In genomic region chr6:42376016-42376415, GRCm38 (mm10) we compare ENCODE assay signal across 26 mouse cellular contexts. TPM values are rescaled to one million over a fixed set of nuclear protein-coding genes. Genes with fewer than 3 reads are reported as not detected.
A peak's percentile ranks its signal among the peaks of the same experiment; 100 is the strongest.
DNase-seq lines count a peak whose midpoint lies in the region; ATAC-seq lines count a peak whose summit lies in the region.
"Had no signal": no experiment of that assay in that cellular context is flagged by ENCODE, and none has a peak within 500 bp of the region (broad histone marks: within the 10 kb centered on the region; RNA-seq: fewer than 3 reads in every experiment).

No protein-coding gene starts in this region.

- no peaks in the 10 kb centered on the region for H3K9me3 ChIP-seq in heart, embryonic 11.5 days (replicated peaks; ENCODE audit: control insufficient read depth, low read length)
- H3K9me3 ChIP-seq in kidney, embryonic 16.5 days (ENCODE audit: low read length), result no peaks in the 10 kb centered on the region
- H3K9me3 ChIP-seq: embryonic facial prominence, embryonic 12.5 days; hindbrain, embryonic 13.5 days; limb, embryonic 15.5 days; midbrain, embryonic 12.5 days; neural tube, embryonic 12.5 days had no signal

- 20% methylated on average over 4 of the region's 4 CpGs for WGBS in heart, embryonic 11.5 days (ENCODE audit: insufficient replicate concordance)
- WGBS in kidney, embryonic 16.5 days, result 46% methylated on average over 4 of the region's 4 CpGs

- H3K9ac ChIP-seq in heart, embryonic 11.5 days (ENCODE audit: low read depth, low read length), result no peak overlapping the region
- no peak overlapping the region for H3K9ac ChIP-seq in kidney, embryonic 16.5 days (replicated peaks; ENCODE audit: low read length)
- H3K9ac ChIP-seq: embryonic facial prominence, embryonic 12.5 days; hindbrain, embryonic 13.5 days; limb, embryonic 15.5 days; midbrain, embryonic 12.5 days; neural tube, embryonic 12.5 days had no signal

- DNase-seq in heart, postnatal 14 days, result no peak
- no peak for DNase-seq in kidney, postnatal 25 days
- peak; percentile 73 for DNase-seq in MN1 (ENCODE audit: low spot score)
- DNase-seq in spleen, adult 18-20 months, result no peak
- no peak for DNase-seq in B cell, adult 2 months
- DNase-seq: cerebellum, adult 8-10 months; gastrocnemius, postnatal 25 days; kidney, postnatal 14 days; lung, adult 2 months; right cerebral cortex, adult 18-20 months; thymus, postnatal 4 days had no signal

- ATAC-seq in heart, embryonic 11.5 days (replicated peaks; ENCODE audit: insufficient number of reproducible peaks, low FRiP score, low TSS enrichment), result no peak
- no peak for ATAC-seq in kidney, embryonic 16.5 days (ENCODE audit: low FRiP score, low TSS enrichment)
- ATAC-seq in granulocyte monocyte progenitor cell, adult 5-6 weeks (replicated peaks; ENCODE audit: poor library complexity, severe bottlenecking), result peak; percentile 11; the same call in 1 of the 2 replicates
- ATAC-seq: forebrain, embryonic 14.5 days had no signal

- H3K27me3 ChIP-seq in heart, embryonic 11.5 days (ENCODE audit: control insufficient read depth, insufficient read depth, low read length), result 0 out of 2 replicates have a peak, but pooled peaks cover 2% of the 10 kb centered on the region
- H3K27me3 ChIP-seq in kidney, embryonic 16.5 days (ENCODE audit: insufficient read depth, low read length), result no peaks in the 10 kb centered on the region
- H3K27me3 ChIP-seq: limb, embryonic 15.5 days had no signal

- intact Hi-C loops in heart, postnatal 14 days (cut with DNase I), result loop anchor here (5.0 kb wide), 1 partner anchor 56 kb away; the partner anchor contains the start of gene Tas2r126

- H3K4me3 ChIP-seq in heart, embryonic 11.5 days (ENCODE audit: low read depth, low read length), result no peak overlapping the region
- H3K4me3 ChIP-seq in kidney, embryonic 16.5 days (ENCODE audit: low read length), result no peak overlapping the region
- H3K4me3 ChIP-seq: embryonic facial prominence, embryonic 12.5 days; hindbrain, embryonic 13.5 days; limb, embryonic 15.5 days; midbrain, embryonic 12.5 days; neural tube, embryonic 12.5 days had no signal

- H3K27ac ChIP-seq in heart, embryonic 11.5 days (ENCODE audit: low read depth, low read length), result peak overlapping the region; percentile 15; the same call in 1 of the 2 replicates
- H3K27ac ChIP-seq in kidney, embryonic 16.5 days (ENCODE audit: low read length), result peak overlapping the region; percentile 30; the same call in 1 of the 2 replicates
- H3K27ac ChIP-seq: embryonic facial prominence, embryonic 12.5 days; hindbrain, embryonic 13.5 days; midbrain, embryonic 12.5 days; neural tube, embryonic 12.5 days had no signal

- H3K4me1 ChIP-seq in heart, embryonic 11.5 days (ENCODE audit: control insufficient read depth, insufficient read depth, low read length), result peaks cover 31% of the 10 kb centered on the region
- peaks cover 23% of the 10 kb centered on the region for H3K4me1 ChIP-seq in kidney, embryonic 16.5 days (ENCODE audit: insufficient read depth, low read length)

- no peak overlapping the region for H3K4me2 ChIP-seq in heart, embryonic 11.5 days
- no peak overlapping the region for H3K4me2 ChIP-seq in kidney, embryonic 16.5 days (replicated peaks; ENCODE audit: low read depth, low read length)
- H3K4me2 ChIP-seq: embryonic facial prominence, embryonic 12.5 days; hindbrain, embryonic 13.5 days; limb, embryonic 15.5 days; midbrain, embryonic 12.5 days; neural tube, embryonic 12.5 days had no signal

- H3K36me3 ChIP-seq in heart, embryonic 11.5 days (ENCODE audit: control insufficient read depth, insufficient read depth, low read length), result no peaks in the 10 kb centered on the region
- no peaks in the 10 kb centered on the region for H3K36me3 ChIP-seq in kidney, embryonic 16.5 days (ENCODE audit: insufficient read depth, low read length)
- H3K36me3 ChIP-seq: embryonic facial prominence, embryonic 12.5 days; hindbrain, embryonic 13.5 days; limb, embryonic 15.5 days; midbrain, embryonic 12.5 days; neural tube, embryonic 12.5 days had no signal

RNA-seq across cellular contexts. Expression of gene Epha1, which starts 2.9 kb away (rescaled TPM):
- polyA plus RNA-seq in heart, embryonic 11.5 days (2014; fragmentation: Nextera tagmentation; extraction: Ambion mirVana), result 1.7 and 2.3 TPM in 2 replicates
- total RNA-seq in heart, postnatal 14 days (2021), result under 1 TPM; 0.51 to 0.67 TPM
- 8.2 and 8.6 TPM in 2 replicates for polyA plus RNA-seq in kidney, embryonic 16.5 days (2015; fragmentation: Nextera tagmentation; extraction: Ambion mirVana)
- total RNA-seq in granulocyte monocyte progenitor cell, adult 5-6 weeks (2014; fragmentation: Nextera tagmentation), result 0.56 and 0.86 TPM in 2 replicates
- 0.04 TPM in 1 of 2 replicates, not detected in the other for total RNA-seq in granulocyte monocyte progenitor cell, adult 5-6 weeks (2017)
- total RNA-seq: monocyte, adult 5-6 weeks had no signal

RNA-seq across cellular contexts. Expression of gene Tas2r143, which starts 24.0 kb away (rescaled TPM):
- polyA plus RNA-seq in heart, embryonic 11.5 days (2014; fragmentation: Nextera tagmentation; extraction: Ambion mirVana), result not detected in 2 replicates
- total RNA-seq in heart, postnatal 14 days (2021), result not detected
- not detected in 2 replicates for polyA plus RNA-seq in kidney, embryonic 16.5 days (2015; fragmentation: Nextera tagmentation; extraction: Ambion mirVana)
- total RNA-seq in granulocyte monocyte progenitor cell, adult 5-6 weeks (2014; fragmentation: Nextera tagmentation), result 1.6 TPM in 1 of 2 replicates, not detected in the other
- not detected in 2 replicates for total RNA-seq in granulocyte monocyte progenitor cell, adult 5-6 weeks (2017)
- total RNA-seq: gastrocnemius, postnatal 25 days; left cerebral cortex, adult 18-20 months had no signal
- polyA plus RNA-seq: C2C12; embryonic facial prominence, embryonic 12.5 days; forebrain, embryonic 14.5 days; hindbrain, embryonic 13.5 days; inflammation-experienced regulatory T-cells, adult 6 months; limb, embryonic 15.5 days; midbrain, embryonic 12.5 days; neural tube, embryonic 12.5 days; small intestine, adult 2 months had no signal

RNA-seq across cellular contexts. Expression of gene Zyx, which starts 26.6 kb away (rescaled TPM):
- polyA plus RNA-seq in heart, embryonic 11.5 days (2014; fragmentation: Nextera tagmentation; extraction: Ambion mirVana), result 159 and 177 TPM in 2 replicates
- 10 to 100 TPM; 78.9 to 88.6 TPM for total RNA-seq in heart, postnatal 14 days (2021)
- 115 and 130 TPM in 2 replicates for polyA plus RNA-seq in kidney, embryonic 16.5 days (2015; fragmentation: Nextera tagmentation; extraction: Ambion mirVana)
- 116 and 131 TPM in 2 replicates for total RNA-seq in granulocyte monocyte progenitor cell, adult 5-6 weeks (2014; fragmentation: Nextera tagmentation)
- 17.6 and 17.8 TPM in 2 replicates for total RNA-seq in granulocyte monocyte progenitor cell, adult 5-6 weeks (2017)

RNA-seq across cellular contexts. Expression of gene Tas2r135, which starts 29.2 kb away (rescaled TPM):
- polyA plus RNA-seq in heart, embryonic 11.5 days (2014; fragmentation: Nextera tagmentation; extraction: Ambion mirVana), result not detected in 2 replicates
- total RNA-seq in heart, postnatal 14 days (2021), result under 1 TPM in 1 of 2 experiments, not detected in 1; 0.39 TPM
- not detected in 2 replicates for polyA plus RNA-seq in kidney, embryonic 16.5 days (2015; fragmentation: Nextera tagmentation; extraction: Ambion mirVana)
- total RNA-seq in granulocyte monocyte progenitor cell, adult 5-6 weeks (2014; fragmentation: Nextera tagmentation), result not detected in 2 replicates
- total RNA-seq in granulocyte monocyte progenitor cell, adult 5-6 weeks (2017), result not detected in 2 replicates
- total RNA-seq: gastrocnemius, postnatal 25 days; left cerebral cortex, adult 18-20 months; left cerebral cortex, postnatal 36 days; monocyte, adult 5-6 weeks had no signal
- polyA plus RNA-seq: C2C12; embryonic facial prominence, embryonic 12.5 days; forebrain, embryonic 14.5 days; hindbrain, embryonic 13.5 days; inflammation-experienced regulatory T-cells, adult 6 months; limb, embryonic 15.5 days; midbrain, embryonic 12.5 days; neural tube, embryonic 12.5 days; small intestine, adult 2 months had no signal

RNA-seq across cellular contexts. Expression of gene Fam131b, which starts 51.6 kb away (rescaled TPM):
- 0.23 and 0.25 TPM in 2 replicates for polyA plus RNA-seq in heart, embryonic 11.5 days (2014; fragmentation: Nextera tagmentation; extraction: Ambion mirVana)
- total RNA-seq in heart, postnatal 14 days (2021), result 1 to 10 TPM; 1.1 to 1.2 TPM
- polyA plus RNA-seq in kidney, embryonic 16.5 days (2015; fragmentation: Nextera tagmentation; extraction: Ambion mirVana), result 0.11 and 0.13 TPM in 2 replicates
- not detected in 2 replicates for total RNA-seq in granulocyte monocyte progenitor cell, adult 5-6 weeks (2014; fragmentation: Nextera tagmentation)
- not detected in 2 replicates for total RNA-seq in granulocyte monocyte progenitor cell, adult 5-6 weeks (2017)
- total RNA-seq: monocyte, adult 5-6 weeks had no signal
- polyA plus RNA-seq: inflammation-experienced regulatory T-cells, adult 6 months had no signal
